Mouse (Mus musculus): ENCODE measurements at regions not wholly inside any gene's neighbourhood (a gene's known extent, or its start where the extent isn't known, plus 50 kb on each side); places are given as distances from the start of the nearest gene placed in this dataset.

GRCm38 (mm10) chr10:98727130-98727529, 187.1 kb upstream of the Atp2b1 start:
- DNase-seq (ENCODE audit: low spot score): no peak
- H3K36me3 ChIP-seq (ENCODE audit: control insufficient read depth, insufficient read depth, low read length): no peaks in the 10 kb centered on the region
- no peaks in the 10 kb centered on the region for H3K9me3 ChIP-seq (ENCODE audit: control insufficient read depth, low read length)
- H3K27ac ChIP-seq (replicated peaks; ENCODE audit: low read depth, low read length): no peak overlapping the region
- WGBS: 83% methylated on average over 4 of the region's 4 CpGs
- no peak for ATAC-seq (ENCODE audit: low read depth)
- H3K4me1 ChIP-seq (ENCODE audit: control insufficient read depth, insufficient read depth, low read length): no peaks in the 10 kb centered on the region
- no peaks in the 10 kb centered on the region for H3K27me3 ChIP-seq (replicated peaks; ENCODE audit: control insufficient read depth, insufficient read depth, low read length)
- no peak overlapping the region for H3K9ac ChIP-seq (ENCODE audit: low read depth, low read length)
- H3K4me3 ChIP-seq (ENCODE audit: low read depth, low read length): no peak overlapping the region
- H3K4me2 ChIP-seq (ENCODE audit: low read depth, low read length): no peak overlapping the region

- WGBS: 66% methylated on average over 5 of the region's 5 CpGs
- H3K9ac ChIP-seq (ENCODE audit: low read depth, low read length): no peak overlapping the region
- no peak overlapping the region for H3K4me2 ChIP-seq (ENCODE audit: low read depth, low read length)
- no peak overlapping the region for H3K4me3 ChIP-seq (ENCODE audit: low read depth, low read length)
- ATAC-seq (ENCODE audit: low read depth) (no peak), DNase-seq (ENCODE audit: low spot score) (peak; percentile 41)
- no peaks in the 10 kb centered on the region for H3K4me1 ChIP-seq (ENCODE audit: control insufficient read depth, insufficient read depth, low read length)
- no peaks in the 10 kb centered on the region for H3K36me3 ChIP-seq (ENCODE audit: control insufficient read depth, insufficient read depth, low read length)
- no peaks in the 10 kb centered on the region for H3K27me3 ChIP-seq (replicated peaks; ENCODE audit: control insufficient read depth, insufficient read depth, low read length)
- H3K9me3 ChIP-seq (ENCODE audit: control insufficient read depth, low read length): no peaks in the 10 kb centered on the region
- no peak overlapping the region for H3K27ac ChIP-seq (replicated peaks; ENCODE audit: low read depth, low read length)
Measured at GRCm38 (mm10) chr10:98728396-98729030, 185.7 kb upstream of the Atp2b1 start.

GRCm38 (mm10) chr10:98733950-98734585, 180.1 kb upstream of the Atp2b1 start:
- Histone ChIP-seq H3K4me3 (ENCODE audit: low read depth, low read length) (no peak overlapping the region), H3K36me3 (ENCODE audit: control insufficient read depth, insufficient read depth, low read length) (no peaks in the 10 kb centered on the region), H3K27me3 (replicated peaks; ENCODE audit: control insufficient read depth, insufficient read depth, low read length) (no peaks in the 10 kb centered on the region), H3K4me1 (ENCODE audit: control insufficient read depth, insufficient read depth, low read length) (no peaks in the 10 kb centered on the region), H3K9me3 (ENCODE audit: control insufficient read depth, low read length) (no peaks in the 10 kb centered on the region), H3K9ac (ENCODE audit: low read depth, low read length) (no peak overlapping the region), H3K4me2 (ENCODE audit: low read depth, low read length) (no peak overlapping the region), H3K27ac (replicated peaks; ENCODE audit: low read depth, low read length) (no peak overlapping the region)
- WGBS: 82% methylated on average over 7 of the region's 7 CpGs
- DNase-seq (ENCODE audit: low spot score) (no peak), ATAC-seq (ENCODE audit: low read depth) (no peak)

- DNase-seq (ENCODE audit: low spot score) (no peak), ATAC-seq (ENCODE audit: low read depth) (no peak)
- Histone ChIP-seq H3K9ac (ENCODE audit: low read depth, low read length) (no peak overlapping the region), H3K4me2 (ENCODE audit: low read depth, low read length) (no peak overlapping the region), H3K36me3 (ENCODE audit: control insufficient read depth, insufficient read depth, low read length) (no peaks in the 10 kb centered on the region), H3K4me3 (ENCODE audit: low read depth, low read length) (no peak overlapping the region), H3K4me1 (ENCODE audit: control insufficient read depth, insufficient read depth, low read length) (peaks cover 10% of the 10 kb centered on the region; the same call in 1 of the 2 replicates), H3K27me3 (replicated peaks; ENCODE audit: control insufficient read depth, insufficient read depth, low read length) (no peaks in the 10 kb centered on the region), H3K9me3 (ENCODE audit: control insufficient read depth, low read length) (no peaks in the 10 kb centered on the region), H3K27ac (replicated peaks; ENCODE audit: low read depth, low read length) (no peak overlapping the region)
- 85% methylated on average over 7 of the region's 7 CpGs for WGBS
Measured at GRCm38 (mm10) chr10:98740507-98741147, 173.6 kb upstream of the Atp2b1 start.

GRCm38 (mm10) chr10:98741398-98741797, 172.8 kb upstream of the Atp2b1 start:
- DNase-seq (ENCODE audit: low spot score): no peak
- no peaks in the 10 kb centered on the region for H3K9me3 ChIP-seq (ENCODE audit: control insufficient read depth, low read length)
- 55% methylated on average over 5 of the region's 5 CpGs for WGBS
- H3K4me2 ChIP-seq (ENCODE audit: low read depth, low read length): no peak overlapping the region
- H3K4me3 ChIP-seq (ENCODE audit: low read depth, low read length): no peak overlapping the region
- H3K9ac ChIP-seq (ENCODE audit: low read depth, low read length): no peak overlapping the region
- H3K4me1 ChIP-seq (ENCODE audit: control insufficient read depth, insufficient read depth, low read length): peaks cover 10% of the 10 kb centered on the region; the same call in 1 of the 2 replicates
- H3K27me3 ChIP-seq (replicated peaks; ENCODE audit: control insufficient read depth, insufficient read depth, low read length): no peaks in the 10 kb centered on the region
- no peak for ATAC-seq (ENCODE audit: low read depth)
- H3K27ac ChIP-seq (replicated peaks; ENCODE audit: low read depth, low read length): no peak overlapping the region
- no peaks in the 10 kb centered on the region for H3K36me3 ChIP-seq (ENCODE audit: control insufficient read depth, insufficient read depth, low read length)

- H3K9ac ChIP-seq (ENCODE audit: low read depth, low read length): no peak overlapping the region
- no peak overlapping the region for H3K4me2 ChIP-seq (ENCODE audit: low read depth, low read length)
- no peaks in the 10 kb centered on the region for H3K27me3 ChIP-seq (replicated peaks; ENCODE audit: control insufficient read depth, insufficient read depth, low read length)
- no peak for ATAC-seq (ENCODE audit: low read depth)
- WGBS: 62% methylated on average over 16 of the region's 16 CpGs
- no peaks in the 10 kb centered on the region for H3K9me3 ChIP-seq (ENCODE audit: control insufficient read depth, low read length)
- peaks cover 10% of the 10 kb centered on the region; the same call in 1 of the 2 replicates for H3K4me1 ChIP-seq (ENCODE audit: control insufficient read depth, insufficient read depth, low read length)
- H3K27ac ChIP-seq (replicated peaks; ENCODE audit: low read depth, low read length): no peak overlapping the region
- no peak for DNase-seq (ENCODE audit: low spot score)
- H3K4me3 ChIP-seq (ENCODE audit: low read depth, low read length): no peak overlapping the region
- no peaks in the 10 kb centered on the region for H3K36me3 ChIP-seq (ENCODE audit: control insufficient read depth, insufficient read depth, low read length)
Measured at GRCm38 (mm10) chr10:98742822-98743605, 171.2 kb upstream of the Atp2b1 start.

- 10% methylated on average over 6 of the region's 6 CpGs for WGBS
- no peaks in the 10 kb centered on the region for H3K27me3 ChIP-seq (replicated peaks; ENCODE audit: control insufficient read depth, insufficient read depth, low read length)
- no peaks in the 10 kb centered on the region for H3K9me3 ChIP-seq (ENCODE audit: control insufficient read depth, low read length)
- no peak overlapping the region for H3K4me3 ChIP-seq (ENCODE audit: low read depth, low read length)
- no peak overlapping the region for H3K27ac ChIP-seq (replicated peaks; ENCODE audit: low read depth, low read length)
- H3K36me3 ChIP-seq (ENCODE audit: control insufficient read depth, insufficient read depth, low read length): no peaks in the 10 kb centered on the region
- no peak overlapping the region for H3K9ac ChIP-seq (ENCODE audit: low read depth, low read length)
- ATAC-seq (ENCODE audit: low read depth) (0 out of 2 replicates have a peak, but pooled peaks have one; percentile 5), DNase-seq (ENCODE audit: low spot score) (peak; percentile 70)
- H3K4me1 ChIP-seq (ENCODE audit: control insufficient read depth, insufficient read depth, low read length): peaks cover 14% of the 10 kb centered on the region; the same call in 1 of the 2 replicates
- no peak overlapping the region for H3K4me2 ChIP-seq (ENCODE audit: low read depth, low read length)
Measured at GRCm38 (mm10) chr10:98744246-98744645, 170.0 kb upstream of the Atp2b1 start.

- no peak for DNase-seq (ENCODE audit: low spot score)
- WGBS: 28% methylated on average over 6 of the region's 6 CpGs
- Histone ChIP-seq H3K4me1 (ENCODE audit: control insufficient read depth, insufficient read depth, low read length) (peaks cover 16% of the 10 kb centered on the region; the same call in 1 of the 2 replicates), H3K27ac (replicated peaks; ENCODE audit: low read depth, low read length) (no peak overlapping the region), H3K4me2 (ENCODE audit: low read depth, low read length) (no peak overlapping the region), H3K9ac (ENCODE audit: low read depth, low read length) (no peak overlapping the region), H3K4me3 (ENCODE audit: low read depth, low read length) (no peak overlapping the region), H3K27me3 (replicated peaks; ENCODE audit: control insufficient read depth, insufficient read depth, low read length) (no peaks in the 10 kb centered on the region), H3K36me3 (ENCODE audit: control insufficient read depth, insufficient read depth, low read length) (no peaks in the 10 kb centered on the region), H3K9me3 (ENCODE audit: control insufficient read depth, low read length) (no peaks in the 10 kb centered on the region)
- ATAC-seq (ENCODE audit: low read depth): no peak
Measured at GRCm38 (mm10) chr10:98744662-98745061, 169.5 kb upstream of the Atp2b1 start.
